Mouse (Mus musculus) layer of hippocampus, postnatal 36 days (tissue): ENCODE measurements around the gene Kat8. TPM values are rescaled to one million over a fixed set of nuclear protein-coding genes. Genes with fewer than 3 reads are reported as not detected.

Experiments used
- DNase-seq, 2 experiments: peaks; one replicate each; pipeline ENCODE4 v3.0.0; 2022
- total RNA-seq, 2 experiments: library from RNA; stranded (reverse); gene quantifications; 2 replicates each; pipeline ENCODE4 v1.2.3; 2021

The Kat8 gene
- total RNA-seq, 2 experiments from 2014 or later, result 33.8 to 36.2 TPM

DNA sequence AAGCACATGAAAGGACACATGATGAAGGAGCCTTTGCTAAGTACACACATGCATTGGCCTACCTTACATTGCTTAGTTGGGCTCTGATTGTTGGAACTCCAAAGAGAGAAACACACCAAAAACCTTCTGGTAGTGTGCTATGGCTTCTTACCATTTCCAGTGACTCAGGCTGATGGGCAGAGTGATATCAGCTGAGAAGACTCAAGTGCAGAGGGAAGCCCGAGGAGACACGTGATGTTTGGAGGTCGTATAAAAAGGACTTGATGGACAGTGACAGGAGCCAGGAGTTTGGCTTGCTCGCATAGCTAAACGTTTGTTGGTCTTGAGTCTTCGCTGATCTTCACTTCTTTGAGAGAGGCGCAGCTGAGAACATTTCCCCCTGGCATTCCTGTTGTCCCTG, 14.8 kb upstream of the Kat8 start:
- no peak for DNase-seq

GRCm38 (mm10) chr7:127898179-127898956, 13.9 kb upstream of the Kat8 start:
- no peak for DNase-seq

DNA sequence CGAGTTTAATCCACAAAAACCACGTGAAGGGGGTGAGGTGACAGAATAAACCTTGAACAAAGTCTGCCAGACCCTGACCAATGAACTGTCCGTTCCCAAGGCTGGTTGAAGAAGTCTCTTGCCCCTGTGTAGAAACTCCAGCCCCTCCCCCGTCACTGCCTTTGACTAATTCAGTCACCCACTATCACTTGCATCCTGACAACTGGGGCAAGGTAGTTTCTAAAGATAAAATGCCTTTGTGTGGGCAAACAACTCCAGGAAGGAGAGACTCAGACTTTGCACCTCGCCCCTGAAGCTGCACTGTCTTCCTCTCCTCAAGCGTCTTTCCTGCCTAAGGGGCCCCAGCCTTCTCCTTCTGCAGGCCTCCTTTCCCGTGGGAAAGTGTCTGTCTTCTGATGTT, 12.3 kb upstream of the Kat8 start:
- no peak for DNase-seq

- DNase-seq, result no peak
These were observed 10.5 kb upstream of the Kat8 start for GRCm38 (mm10) chr7:127901772-127902171.

- DNase-seq, result peak; percentile 75 to 78
These were observed 8.1 kb upstream of the Kat8 start, which contains the start of gene Bckdk for GRCm38 (mm10) chr7:127903971-127904796. Bckdk (plus strand) TSS chr7:127904082.

DNA sequence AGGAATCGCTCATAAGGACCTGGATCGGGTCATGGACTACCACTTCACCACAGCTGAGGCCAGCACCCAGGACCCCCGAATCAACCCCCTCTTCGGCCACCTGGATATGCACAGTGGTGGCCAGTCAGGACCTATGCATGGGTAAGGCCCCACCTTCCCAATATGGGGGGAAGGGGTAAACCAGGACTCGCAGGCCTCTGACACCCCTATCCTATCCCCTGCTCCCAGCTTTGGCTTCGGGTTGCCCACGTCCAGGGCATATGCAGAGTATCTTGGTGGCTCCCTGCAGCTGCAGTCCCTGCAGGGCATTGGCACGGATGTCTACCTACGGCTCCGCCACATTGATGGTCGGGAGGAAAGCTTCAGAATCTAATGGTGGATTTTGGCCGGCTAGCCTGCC, 4.4 kb upstream of the Kat8 start:
- no peak for DNase-seq

DNA sequence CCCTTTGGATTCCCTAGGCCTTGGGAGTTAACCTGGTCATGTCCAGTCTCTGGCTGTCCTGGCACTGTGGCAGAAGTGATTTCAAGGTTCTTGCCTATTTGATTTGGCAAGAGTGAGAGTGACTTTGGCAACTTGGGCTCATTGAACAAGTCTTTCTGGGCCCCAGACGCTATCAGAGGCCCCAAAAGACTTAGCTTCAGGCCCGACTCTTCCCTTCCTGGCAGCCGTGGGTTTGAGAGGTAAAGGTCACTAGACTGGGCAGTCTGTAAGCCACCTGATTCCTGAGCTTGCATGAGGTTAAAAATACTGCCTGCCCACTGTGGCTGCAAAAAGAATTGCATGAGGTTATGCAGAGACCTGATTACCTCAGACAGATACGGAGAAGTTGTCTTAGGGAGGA, 3.7 kb upstream of the Kat8 start:
- DNase-seq, result no peak

DNA sequence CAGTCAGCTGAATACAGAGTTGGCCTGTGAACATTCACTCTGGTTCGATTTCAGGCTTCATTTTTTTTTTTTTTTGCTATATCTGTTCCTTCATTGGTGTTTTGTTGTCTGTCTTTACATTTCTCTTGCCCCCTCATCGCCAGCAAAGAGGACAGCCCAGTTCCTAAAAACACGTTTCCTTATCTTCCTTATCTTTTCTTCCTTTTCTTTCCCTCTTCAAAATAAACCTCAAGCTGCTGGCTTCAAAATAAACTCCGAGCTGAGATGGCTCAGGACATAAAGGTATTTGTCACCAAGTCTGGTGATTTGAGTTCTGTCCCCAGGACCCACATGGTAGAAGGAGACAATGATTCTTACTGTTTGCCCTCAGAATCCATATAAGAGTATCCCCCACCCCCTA, 622 bp downstream of the Kat8 start:
- no peak for DNase-seq

DNA sequence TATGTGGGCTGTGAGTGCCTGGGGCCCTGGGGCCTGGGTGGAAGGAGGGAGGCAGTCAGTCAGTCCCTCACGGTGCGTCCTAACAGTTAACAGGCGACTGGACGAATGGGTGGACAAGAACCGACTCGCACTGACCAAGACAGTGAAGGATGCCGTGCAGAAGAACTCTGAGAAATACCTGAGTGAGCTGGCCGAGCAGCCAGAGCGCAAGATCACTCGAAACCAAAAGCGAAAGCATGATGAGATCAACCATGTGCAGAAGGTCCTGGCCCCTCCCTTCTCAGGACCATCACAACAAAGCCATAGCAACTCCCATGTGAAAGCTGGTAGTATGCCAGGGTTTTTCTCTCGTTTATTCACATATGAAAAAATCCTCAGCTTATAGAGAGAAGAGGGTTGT, 3.0 kb downstream of the Kat8 start:
- no peak for DNase-seq

DNA sequence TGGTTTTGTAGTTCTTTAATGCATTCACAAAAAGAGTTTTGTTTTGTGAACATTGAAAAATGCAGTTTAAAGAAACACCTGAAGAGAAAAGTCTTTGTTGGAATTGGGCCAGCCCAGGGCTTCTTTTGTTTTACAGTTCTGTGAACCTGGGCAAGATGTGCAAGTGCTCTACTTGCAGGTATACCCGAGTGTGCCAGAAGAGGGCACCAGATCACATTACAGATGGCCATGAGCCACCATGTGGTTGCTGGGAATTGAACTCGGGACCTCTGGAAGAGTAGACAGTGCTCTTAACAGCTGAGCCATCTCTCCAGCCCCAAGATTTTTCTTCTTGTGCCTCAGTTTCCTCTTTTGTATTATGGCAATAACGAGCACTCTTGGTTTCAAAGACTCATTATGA, 5.9 kb downstream of the Kat8 start:
- no peak for DNase-seq

DNA sequence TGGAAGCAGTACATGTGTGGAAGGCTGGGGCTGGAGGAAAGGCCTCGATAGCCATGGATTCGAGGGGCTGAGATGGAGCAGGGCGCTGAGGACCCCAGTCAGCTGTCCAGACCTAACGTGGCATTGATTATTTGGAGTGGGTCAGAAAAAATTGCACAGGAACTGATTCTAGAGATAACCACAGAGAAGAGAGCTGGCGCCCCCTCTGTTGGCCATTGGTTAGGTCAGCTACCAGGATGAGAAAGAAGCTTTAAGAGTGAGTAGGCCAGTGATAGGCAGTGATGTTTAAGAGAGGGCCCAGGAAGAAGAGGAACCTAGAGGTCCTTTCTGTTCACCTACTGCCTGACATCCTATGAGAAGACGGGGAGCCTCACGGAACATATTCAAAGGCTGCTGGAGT, 7.0 kb downstream of the Kat8 start:
- no peak for DNase-seq

GRCm38 (mm10) chr7:127921516-127921915, 9.2 kb downstream of the Kat8 start:
- no peak for DNase-seq

GRCm38 (mm10) chr7:127922451-127923275, 10.3 kb downstream of the Kat8 start:
- DNase-seq, result peak in 1 of 2 experiments; percentile 30

DNA sequence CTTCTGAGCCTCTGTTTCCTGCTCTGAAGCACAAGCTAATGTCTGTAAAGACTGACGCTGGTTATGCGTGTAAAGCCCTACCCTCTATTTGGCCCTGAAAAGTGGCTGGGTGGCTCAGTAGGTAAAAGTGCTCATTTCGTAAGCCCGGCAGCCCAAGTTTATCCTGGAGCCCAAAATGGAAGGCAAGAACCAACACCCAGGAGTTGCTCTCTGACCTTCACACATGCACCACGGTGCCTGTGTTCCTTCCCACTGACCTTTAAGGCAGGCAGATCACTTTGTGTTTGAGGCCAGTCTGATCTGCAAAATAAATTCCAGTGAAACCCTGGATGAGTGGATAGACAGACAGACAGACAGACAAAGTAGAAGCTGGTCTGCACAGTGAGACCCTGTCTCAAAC, 11.4 kb downstream of the Kat8 start:
- no peak for DNase-seq

GRCm38 (mm10) chr7:127925252-127925651, 12.9 kb downstream of the Kat8 start:
- no peak for DNase-seq

DNA sequence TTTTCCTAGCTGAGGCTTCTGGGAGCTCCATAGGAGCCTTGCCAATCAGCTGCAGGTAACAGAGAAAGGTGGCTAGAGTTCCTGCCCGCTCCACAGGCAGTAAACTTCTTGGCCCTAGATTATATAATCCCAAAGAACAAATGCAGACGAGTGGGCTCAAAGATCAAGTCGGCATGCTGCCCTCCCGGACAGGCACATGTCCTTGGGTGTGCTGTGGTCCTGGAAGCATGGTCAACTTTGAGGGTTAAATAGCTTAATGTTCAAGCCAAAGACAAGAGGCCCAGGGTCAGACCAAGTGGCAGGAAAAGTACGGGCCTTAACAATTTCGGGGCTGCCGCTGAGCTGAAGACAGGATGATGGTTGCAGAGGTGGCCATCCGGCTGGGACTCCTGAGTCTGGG, 13.8 kb downstream of the Kat8 start:
- no peak for DNase-seq

DNA sequence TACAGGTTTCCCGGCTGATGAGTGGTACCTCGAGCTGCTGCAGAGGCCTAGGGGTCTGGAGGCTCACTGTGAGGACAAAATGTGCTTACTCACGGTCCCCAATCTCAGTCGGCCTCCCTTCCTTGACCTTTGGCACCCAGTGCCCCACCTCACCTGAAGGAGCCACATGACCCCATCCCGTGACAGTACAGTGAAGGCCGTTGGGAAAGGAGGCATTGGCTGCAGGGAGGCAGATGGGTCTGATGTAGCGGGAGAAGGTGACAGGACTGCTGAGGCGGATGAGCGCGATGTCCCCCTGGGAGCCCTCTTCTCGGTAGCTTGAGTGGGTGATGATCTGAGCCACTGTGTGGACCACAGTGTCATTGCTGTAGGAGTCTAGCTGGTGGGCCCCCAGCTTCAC, 14.5 kb downstream of the Kat8 start:
- no peak for DNase-seq

DNA sequence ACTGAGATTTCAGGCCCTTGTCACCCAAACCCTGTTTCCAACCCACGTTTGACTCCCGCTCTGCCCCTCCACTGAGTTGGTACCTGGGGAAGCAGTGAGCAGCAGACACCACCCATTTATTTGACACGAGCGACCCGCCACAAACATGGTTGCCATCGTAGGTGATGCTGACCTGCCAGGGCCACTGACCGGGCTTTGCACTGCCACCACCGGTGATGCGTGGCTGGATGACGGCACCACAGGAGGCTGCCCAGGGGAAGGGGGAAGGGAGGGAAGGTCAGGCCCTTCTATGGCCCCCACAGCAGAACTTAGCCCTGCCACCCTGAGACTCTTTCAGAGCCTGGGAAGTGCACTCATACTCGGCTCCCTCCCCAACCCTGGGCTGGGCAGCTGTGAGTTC, 15.4 kb downstream of the Kat8 start:
- DNase-seq, result no peak

GRCm38 (mm10) chr7:127928596-127928995, 16.3 kb downstream of the Kat8 start:
- DNase-seq, result no peak

- no peak for DNase-seq
These were observed 17.6 kb downstream of the Kat8 start, which contains the start of gene Prss8 for GRCm38 (mm10) chr7:127929923-127930322. Prss8 (minus strand) TSS chr7:127930104.

GRCm38 (mm10) chr7:127930636-127931035, 18.3 kb downstream of the Kat8 start:
- DNase-seq, result no peak

GRCm38 (mm10) chr7:127931351-127932135, 19.2 kb downstream of the Kat8 start:
- no peak for DNase-seq
